Mouse (Mus musculus): ENCODE measurements around the gene Itsn1.

Itsn1 gene

DNA sequence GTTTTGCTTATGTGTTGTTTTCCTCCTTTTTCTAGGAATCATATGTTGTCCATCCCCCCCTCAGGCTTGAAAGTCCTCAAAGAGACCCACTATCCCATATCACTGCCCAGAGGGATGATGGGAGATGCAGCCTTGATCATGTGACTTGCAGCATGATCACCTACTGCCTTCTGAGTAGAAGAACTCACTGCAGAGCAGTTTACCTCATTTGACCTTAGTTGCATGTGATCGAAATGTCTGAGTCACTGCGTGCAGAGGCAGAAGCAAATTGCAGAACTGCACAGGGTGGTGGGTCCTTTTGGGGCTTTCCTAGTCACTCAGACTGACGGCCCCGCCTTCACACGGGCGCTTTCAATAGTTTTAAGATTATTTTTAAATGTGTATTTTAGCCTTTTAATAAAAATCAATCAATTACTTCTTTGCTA lies 141.1 kb downstream of the Itsn1 start:
- DNase-seq (ENCODE audit: low spot score in 2 of 2), result no peak

DNA sequence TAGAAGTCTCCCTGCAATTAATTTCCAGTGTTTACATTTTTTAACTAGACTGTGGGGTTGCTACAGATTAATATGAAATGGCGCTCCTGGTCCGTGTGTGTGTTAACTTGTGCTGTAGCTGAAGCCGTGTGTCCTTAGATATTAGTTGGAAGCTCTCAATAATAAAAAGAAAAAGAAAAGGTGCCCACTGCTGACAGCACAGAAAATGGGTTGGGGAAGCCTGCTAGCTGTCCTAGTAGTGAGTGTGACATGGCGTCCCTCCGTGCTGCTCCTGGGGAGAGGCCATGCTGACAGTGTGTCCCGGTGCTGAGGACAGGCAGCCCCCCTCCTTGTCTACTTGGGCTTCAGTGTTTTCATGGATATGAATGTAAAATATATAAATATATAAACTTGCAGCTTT lies 142.1 kb downstream of the Itsn1 start:
- no peak for DNase-seq (ENCODE audit: low spot score in 2 of 2)

DNA sequence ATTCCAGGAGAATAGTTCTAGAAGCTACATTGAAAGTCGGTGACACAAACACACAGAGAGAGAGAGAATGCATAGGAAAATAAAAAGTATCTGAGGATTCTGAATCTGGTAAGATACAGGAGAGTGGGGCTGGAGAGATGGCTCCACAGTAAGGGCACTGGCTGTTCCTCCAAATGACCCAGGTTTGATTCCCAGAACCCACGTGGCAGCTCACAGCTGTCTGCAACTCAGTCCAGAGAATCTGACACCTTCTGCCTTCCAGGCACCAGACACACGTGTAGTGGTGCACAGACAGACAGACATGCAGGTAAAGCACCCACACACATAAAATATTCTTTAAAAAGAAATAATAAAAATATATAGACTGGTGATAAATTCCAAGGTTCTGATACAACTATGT lies 144.6 kb downstream of the Itsn1 start:
- DNase-seq (ENCODE audit: low spot score in 2 of 2), result no peak

DNA sequence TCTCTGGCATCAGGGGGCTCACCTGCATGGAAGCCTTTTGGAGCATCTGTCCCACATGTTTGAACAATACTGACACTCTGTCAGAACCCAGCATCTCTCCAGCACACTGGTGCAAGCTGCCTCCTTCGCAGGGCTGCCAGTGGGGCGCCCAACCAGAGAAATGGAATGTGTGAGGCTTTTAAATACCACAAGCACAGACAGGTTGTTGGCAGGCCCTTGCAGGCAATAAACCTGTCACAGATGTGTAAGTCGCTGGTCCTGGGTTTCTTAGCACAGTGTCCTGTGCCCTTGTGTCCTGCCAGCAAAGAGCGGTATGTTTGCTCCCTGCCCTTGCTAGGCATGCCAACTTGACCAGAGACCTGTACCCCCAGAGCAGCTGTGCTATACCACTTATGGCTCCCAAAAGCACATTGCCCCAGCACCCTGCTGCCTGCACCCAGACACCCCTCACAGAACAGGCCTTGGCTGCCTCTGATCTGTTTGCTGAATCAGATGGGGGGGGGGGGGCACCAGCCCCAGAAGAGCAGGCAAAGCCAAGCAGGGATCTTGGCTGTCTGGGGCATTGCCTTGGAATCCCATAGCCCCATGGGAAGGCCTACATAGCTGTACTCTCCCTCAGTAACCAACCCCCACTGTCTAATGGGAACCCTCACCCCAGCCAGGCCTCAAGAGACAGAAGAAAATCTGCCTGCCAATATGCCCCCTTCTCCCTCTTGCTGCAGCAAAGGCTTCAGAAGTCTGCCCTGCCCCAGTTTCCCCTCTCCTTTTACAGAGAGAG lies 146.7 kb downstream of the Itsn1 start:
- peak; percentile 51 to 77 for DNase-seq (ENCODE audit: low spot score in 2 of 2)

DNA sequence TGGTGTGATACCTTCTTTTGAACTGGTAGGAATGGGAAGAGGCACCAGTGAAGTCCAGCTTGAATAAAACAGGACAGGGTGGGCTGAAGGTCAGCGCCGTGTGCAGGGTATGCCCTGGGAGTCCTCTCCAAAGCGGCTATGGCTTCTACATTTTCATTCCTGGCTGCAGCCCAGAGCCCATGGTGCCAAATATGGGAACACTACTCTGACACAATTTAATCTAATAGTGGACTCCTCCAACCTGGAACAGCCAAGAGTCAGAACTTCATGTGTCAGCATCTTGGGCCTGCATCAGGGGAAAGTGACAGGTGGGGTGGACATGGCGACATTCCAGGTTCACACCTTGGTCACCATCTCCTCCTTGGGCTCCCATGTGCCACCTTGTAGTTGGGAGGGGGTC lies 147.4 kb downstream of the Itsn1 start:
- DNase-seq (ENCODE audit: low spot score in 2 of 2), result no peak

DNA sequence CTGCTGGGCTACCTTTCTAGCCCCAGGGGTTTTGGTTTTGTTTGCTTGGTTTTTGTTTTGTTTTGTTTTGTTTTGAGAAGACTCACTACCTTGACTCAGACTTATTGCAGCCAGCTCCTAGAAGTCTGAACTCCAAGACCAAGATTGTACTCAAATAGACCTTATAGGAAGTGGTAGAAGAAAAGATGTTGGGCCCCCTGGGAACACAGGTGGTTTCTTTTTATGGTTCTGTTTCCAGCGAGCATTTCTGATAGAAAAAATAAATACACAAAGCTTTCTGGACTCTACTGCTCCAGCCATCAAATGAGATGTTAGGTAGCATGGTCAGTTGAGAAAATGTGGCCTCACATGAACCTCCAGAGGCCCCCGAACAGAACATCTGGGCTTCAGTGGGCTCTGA lies 150.0 kb downstream of the Itsn1 start:
- DNase-seq (ENCODE audit: low spot score in 2 of 2), result no peak

DNA sequence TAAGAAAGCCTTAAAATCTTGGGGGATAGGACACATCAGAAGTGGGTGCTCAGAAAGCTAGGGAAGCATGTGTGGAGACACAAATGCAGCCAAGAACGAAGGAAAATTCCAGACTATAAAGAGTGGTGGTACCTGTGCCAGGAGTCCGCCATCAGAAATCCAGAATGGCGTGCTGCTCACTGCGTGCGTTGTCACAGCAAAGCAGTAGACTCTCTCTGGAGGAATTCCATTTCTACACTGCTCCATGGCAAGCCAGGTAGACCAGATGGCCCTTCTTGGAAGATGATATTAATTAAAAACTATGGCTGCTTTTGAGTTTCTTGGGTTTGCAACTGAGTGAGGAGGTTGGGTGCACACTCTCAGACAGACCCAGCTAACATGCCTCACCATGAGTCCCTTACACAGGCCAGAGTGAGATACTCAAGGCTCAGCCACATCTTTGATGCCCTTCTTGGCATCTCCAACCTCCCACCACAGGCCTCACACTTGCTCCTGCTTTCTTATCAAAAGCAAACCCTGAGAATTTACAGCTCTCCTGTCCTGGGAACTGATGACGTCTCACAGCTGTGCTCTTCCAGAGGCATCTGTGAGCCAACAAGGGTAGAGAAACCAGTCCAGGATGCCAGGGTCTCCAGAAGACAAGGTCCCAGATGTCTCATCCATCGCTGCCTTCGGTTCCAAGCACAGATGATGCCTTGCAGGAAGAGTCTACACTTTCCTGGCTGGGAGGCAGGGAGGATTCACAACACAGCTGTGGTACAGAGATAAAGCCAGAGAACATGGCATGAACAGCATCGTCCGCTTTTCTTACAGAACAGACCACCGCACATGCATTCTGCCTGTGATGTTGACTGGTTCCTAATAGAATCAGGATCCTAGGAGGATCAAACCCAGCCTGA lies 152.0 kb downstream of the Itsn1 start:
- DNase-seq (ENCODE audit: low spot score in 2 of 2), result no peak

DNA sequence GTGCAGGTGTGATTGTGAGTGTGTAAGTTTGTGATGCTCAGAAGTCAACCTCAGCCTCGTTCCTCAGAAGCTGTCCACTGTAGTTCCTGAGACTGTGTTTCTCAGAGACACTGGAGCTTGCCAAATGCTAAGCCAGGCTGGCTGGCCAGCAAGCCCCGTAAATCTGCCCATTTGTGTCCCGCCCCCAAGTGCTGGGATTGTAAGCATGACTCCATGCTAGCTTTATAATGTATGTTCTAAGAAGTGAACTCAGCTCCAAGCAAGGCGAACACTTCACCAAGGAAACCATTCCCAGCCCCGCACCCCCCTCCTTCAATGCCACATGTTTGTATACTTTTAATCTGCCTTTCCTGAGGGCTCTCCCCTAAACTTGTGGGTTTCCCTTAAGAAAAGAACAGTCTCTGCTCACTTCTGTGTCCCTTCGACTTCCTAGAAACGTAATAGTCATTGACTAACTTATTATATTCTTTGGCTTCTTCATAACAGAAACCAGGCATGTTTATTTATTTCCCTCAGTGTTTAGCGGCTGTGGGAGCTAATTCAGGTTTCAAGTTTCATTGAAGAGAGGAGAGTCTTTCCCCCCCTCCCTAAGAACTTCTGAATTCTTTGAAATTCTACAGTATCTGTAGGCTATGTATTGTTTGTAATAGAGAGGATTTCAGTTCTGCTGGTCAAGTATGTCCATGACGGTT lies 153.2 kb downstream of the Itsn1 start:
- peak in 1 of 2 experiments; percentile 39 for DNase-seq (ENCODE audit: low spot score in 2 of 2)

DNA sequence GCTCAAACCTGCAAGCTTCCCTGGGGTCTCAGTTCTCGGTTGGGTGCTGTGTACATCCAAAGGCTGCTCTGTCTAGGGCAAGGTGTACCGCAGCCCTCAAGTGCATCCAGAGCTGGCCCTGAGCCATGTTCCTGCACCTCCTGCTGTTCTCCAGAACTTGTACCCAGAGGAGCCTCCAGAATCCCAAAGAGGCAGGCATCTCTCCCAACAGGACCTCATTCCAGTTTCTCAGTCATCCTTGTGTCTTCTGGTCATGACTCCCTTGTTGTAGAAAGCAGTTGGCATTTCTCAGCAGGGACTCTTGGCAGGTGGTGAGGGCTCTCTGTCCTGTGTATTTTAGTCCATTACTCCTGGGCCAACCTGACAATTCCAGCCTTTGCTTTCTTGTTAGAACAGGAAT lies 154.6 kb downstream of the Itsn1 start:
- no peak for DNase-seq (ENCODE audit: low spot score in 2 of 2)

DNA sequence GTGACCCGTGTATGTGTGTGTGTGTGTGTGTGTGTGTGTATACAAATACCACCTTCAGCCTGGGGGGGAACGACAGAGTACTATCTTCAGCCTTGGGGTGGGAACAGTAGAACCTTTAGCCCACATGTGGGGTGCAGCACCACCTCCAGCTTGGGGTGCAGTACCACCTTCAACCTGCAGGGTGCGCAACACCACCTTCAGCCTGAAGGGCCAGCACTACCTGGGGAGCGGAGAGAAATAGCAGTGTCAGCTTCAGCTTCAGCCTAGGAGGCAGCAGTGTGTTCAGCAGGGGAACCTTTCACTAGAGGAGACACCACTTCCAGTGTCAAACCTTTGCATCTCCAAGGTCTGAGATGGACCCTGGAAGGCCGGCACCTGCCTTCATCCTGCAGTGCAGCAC lies 155.1 kb downstream of the Itsn1 start:
- DNase-seq (ENCODE audit: low spot score in 2 of 2), result no peak

DNA sequence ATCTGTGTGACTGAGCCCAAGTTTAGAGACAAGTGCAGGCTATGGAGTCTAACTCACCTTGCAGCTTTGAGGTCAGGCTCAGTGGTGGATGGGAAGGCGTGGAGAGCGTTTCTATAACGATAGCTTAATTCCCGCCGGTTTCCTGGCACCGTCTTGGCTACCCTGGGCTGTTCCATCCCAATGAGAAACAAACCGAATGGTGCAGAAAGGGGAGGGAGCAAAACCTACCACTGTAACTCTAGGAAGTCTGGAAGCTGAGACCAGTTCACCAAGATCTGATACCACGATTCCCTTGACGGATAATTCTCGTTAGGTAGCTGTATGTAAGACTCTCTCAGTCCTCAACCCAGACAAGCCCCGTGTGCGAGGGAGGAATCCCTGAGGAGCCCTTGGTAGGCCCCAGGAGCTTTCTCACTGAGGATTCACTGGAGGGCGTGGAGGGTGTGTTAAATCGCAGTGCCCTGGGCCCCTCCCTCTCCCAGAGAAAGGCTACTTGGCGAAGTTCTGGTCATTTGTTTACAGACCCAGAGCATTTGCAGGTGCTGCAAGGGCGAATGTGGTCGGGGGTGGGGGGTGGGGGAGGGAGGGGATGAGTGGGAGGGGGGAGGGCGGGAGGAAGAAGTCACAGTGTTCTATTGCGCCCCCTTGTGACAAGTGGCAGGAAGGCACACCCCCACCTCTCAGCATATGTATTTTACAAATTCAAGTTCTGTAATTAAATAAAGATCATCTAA lies 156.5 kb downstream of the Itsn1 start:
- DNase-seq (ENCODE audit: low spot score in 2 of 2), result no peak

DNA sequence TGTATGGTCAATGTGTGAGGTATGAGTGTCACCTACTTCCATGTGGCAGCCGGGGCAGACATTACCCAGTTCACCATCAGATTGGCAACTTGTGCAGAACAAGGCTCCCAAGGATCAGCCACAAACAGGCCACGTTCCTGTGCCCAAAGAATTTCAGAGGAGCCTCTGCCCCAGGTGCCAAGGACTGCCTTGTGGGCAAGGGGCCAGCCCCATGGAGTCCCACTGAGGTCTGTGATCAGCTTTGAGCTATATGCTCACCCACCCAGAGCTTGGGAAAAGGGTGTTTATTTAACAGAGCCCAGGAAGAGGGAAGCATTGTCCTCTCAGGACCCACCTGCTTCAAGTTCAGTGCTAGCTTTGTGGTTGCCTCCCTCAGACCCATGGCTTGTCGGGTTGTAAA lies 159.3 kb downstream of the Itsn1 start:
- no peak for DNase-seq (ENCODE audit: low spot score in 2 of 2)

DNA sequence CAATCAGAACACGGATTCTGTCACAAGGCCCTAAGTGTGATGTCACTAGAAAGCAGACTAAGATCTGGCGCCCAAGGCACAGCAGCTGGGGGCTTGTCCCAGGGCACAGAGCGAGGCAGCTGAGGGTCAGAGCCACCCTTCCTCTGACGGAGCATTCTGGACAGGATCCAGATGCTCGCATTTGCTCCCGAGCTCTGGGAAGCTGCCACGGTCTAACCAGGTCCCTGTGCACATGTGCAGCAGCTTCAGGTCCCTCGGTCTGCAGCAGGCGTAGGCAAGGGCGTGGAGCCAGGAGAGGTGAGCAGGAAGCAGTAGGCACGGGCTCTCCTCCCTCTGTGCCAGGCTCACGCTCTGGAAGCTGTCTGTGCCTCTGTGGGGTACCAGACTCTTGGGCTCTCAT lies 160.8 kb downstream of the Itsn1 start:
- DNase-seq (ENCODE audit: low spot score in 2 of 2), result no peak

DNA sequence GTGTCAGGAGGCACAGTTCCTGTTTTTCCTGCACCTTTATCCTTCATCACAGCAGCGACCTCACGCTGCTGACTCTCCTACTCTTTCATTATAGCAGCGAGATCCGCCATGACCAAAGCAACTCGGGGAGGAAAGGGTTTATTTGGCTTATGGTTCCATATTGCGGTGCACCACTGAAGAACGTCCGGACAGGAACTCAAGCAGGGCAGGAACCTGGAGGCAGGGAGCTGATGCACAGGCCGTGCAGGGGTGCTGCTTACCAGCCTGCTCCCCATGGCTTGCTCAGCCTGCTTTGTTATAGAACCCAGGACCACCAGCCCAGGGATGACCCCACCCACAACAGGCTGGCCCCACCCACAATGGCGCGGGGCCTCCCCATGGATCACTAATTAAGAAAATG lies 162.1 kb downstream of the Itsn1 start:
- no peak for DNase-seq (ENCODE audit: low spot score in 2 of 2)

DNA sequence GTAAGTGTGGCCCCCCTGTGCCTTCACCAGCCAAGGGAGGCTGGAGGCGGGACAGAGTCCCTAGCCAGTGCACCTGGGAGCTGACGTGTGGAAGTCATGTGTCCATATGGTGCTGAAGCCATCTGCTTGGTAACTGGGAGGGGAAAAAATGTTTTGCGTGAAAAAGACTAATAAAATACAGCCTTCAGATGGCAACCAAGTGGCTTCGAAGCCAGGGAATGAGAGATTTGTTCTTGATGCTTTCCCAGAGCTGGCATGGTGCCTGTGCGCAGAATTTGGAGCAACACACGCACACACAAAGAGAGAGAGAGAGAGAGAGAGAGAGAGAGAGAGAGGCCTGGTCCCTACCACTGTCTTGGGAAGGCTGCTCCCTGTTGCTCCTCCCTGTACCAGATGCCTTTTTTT lies 167.3 kb downstream of the Itsn1 start:
- no peak for DNase-seq (ENCODE audit: low spot score in 2 of 2)

DNA sequence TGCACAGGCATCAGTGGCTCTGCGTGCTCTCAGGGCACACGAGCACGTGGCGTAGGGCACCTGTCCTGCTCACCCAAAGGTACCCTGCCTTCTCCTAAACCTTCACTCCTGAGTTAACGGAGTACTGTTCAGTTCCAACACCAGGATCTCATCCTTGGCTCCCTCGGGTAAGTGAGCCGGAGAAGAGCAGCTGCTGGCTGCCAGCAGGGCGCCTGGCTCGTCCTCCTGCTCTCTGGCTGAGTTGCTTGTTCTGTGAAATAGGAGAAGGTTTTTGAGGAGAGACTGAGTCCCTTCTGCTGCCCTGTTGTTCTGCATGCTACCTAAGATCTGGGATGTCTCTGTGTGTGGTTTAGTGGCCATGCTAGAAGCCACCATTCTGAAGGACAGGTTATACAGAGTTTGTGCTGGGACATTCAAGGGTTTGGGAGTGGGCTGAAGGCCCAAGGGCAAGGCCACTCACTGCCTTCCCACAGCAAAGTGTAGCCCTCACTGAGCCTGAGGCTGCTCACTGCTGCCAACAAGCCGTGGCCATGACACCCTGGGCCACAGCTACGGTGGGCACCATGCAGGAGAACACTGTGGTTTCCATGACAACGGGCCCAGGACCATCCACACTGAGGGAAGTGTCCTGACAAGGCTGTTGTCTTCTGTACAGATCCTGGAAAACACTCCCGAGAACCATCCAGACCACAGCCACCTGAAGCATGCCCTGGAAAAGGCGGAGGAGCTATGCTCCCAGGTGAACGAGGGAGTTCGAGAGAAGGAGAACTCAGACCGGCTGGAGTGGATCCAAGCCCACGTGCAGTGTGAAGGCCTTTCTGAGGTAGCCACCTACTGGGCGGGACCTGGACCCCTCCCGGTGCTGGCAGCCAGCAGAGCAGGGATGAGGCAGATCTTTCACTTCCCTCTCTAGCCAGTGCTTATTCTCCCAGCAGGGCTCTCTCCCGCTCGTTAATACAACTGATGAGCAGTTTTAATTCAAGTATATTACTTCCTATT lies 170.1 kb downstream of the Itsn1 start:
- no peak for DNase-seq (ENCODE audit: low spot score in 2 of 2)

DNA sequence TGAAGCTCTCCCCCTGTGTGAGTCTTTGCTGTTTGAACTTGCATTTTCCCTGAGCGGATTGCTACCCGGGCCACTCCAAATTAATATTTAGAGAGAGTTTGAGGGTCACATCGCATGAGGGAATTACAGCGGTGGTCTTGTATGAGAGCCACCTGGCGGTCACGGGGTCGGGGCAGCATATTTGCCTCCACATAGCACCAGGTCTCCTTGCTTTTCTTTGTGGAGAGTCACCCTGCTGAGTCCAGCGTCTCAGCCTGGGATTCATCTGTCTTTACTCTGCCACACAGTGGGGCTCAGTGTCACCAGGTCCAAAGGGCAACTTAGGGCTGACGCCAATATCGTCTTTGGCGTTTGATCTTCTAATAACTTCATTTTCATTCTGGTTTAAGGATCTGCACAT lies 171.2 kb downstream of the Itsn1 start:
- no peak for DNase-seq (ENCODE audit: low spot score in 2 of 2)

DNA sequence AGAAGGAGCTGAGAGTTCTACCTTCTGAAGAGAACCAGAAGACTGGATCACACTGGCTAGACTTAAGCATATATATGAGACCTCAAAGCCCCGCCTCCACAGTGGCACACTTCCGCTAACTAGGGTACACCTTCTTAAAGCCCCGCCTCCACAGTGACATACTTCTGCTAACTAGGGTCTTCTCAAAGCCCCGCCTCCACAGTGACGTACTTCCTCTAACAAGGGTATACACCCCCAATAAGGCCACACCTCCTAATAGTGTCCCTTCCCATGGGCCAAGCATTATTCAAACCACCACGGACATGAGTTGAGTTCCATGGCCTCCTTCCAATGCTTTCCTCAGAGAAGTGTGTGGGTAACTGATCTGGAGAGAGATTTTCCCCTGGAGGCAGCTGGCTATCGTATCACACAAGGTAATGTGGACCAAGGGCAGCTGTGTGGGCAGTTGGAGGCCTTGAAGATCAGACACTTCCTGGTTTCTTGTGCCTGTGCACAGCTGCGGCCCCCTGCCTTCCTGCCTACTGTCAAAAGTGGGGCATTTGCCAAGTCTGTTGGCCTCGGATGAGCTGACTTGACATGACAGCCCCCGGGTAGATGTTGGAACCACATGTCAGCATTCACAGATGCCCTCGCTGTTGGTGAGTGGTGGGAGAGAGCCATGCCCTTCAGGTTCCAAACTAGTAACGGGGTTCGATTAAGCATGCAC lies 174.9 kb downstream of the Itsn1 start:
- no peak for DNase-seq (ENCODE audit: low spot score in 2 of 2)

DNA sequence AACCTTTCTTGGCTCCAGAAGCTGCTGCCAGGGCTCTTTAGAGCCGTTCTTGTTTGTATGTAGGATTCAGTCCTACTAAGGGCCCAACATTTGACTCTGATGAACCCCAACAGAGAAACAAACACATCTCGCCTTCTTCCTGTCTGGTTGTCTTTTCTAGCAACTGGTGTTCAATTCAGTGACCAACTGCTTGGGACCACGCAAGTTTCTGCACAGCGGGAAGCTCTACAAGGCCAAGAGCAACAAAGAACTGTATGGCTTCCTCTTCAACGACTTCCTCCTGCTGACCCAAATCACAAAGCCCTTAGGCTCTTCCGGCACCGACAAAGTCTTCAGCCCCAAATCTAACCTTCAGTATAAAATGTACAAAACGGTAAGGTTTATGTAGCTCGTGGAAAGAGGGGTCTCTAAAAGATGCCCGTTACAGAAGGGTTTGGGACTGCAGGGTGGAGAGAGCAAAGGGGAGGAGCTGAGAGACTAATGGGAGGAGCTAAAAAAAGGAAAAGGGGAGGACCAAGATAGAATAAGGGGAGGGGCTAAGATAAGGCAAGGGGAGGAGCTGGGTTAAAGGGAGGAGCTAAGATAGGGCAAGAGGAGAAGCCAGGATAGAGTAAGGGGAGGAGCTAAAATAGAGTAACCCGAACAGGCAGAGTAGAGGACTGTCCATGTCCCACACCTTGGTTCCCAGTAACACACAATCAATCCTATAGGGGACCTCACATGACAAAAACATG lies 176.2 kb downstream of the Itsn1 start:
- DNase-seq (ENCODE audit: low spot score in 2 of 2), result no peak

Measured in urinary bladder, adult 18-20 months (tissue).